Mouse (Mus musculus) cerebellum, adult (tissue): ENCODE data around the gene Dmrta2.

Experiments
- ATAC-seq: cut with Nextera tagmentation; 2 replicates; pipeline ENCODE4 v1.9.2; 2017; ENCODE audit warnings: mild to moderate bottlenecking, moderate library complexity, mixed read lengths; ENCODE audit not compliant: insufficient number of reproducible peaks, low FRiP score, low TSS enrichment

The Dmrta2 gene

DNA sequence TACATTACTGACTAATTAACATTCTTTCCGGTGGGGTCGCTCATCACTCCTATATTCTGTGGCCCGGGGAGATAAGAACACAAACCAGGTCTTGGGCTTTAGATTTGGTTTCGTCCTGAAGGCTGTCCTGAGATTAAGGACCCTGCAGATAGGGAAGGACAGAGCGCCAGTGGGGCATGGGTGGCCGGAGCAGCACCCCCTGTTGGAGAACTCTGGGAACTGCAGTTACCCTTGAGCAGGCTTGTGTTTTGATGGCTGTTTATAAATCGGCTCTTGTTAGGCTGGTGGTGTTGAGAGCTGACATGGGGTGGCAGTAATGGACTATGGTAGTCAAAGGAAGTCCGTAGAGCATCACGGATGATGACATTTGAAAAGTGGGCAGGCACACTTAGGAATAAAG lies 41.3 kb downstream of the Dmrta2 start:
- ATAC-seq: no peak

- ATAC-seq: peak; percentile 47; the same call in 1 of the 2 replicates
Measured at GRCm38 (mm10) chr4:110020255-110020654, 42.4 kb downstream of the Dmrta2 start.

DNA sequence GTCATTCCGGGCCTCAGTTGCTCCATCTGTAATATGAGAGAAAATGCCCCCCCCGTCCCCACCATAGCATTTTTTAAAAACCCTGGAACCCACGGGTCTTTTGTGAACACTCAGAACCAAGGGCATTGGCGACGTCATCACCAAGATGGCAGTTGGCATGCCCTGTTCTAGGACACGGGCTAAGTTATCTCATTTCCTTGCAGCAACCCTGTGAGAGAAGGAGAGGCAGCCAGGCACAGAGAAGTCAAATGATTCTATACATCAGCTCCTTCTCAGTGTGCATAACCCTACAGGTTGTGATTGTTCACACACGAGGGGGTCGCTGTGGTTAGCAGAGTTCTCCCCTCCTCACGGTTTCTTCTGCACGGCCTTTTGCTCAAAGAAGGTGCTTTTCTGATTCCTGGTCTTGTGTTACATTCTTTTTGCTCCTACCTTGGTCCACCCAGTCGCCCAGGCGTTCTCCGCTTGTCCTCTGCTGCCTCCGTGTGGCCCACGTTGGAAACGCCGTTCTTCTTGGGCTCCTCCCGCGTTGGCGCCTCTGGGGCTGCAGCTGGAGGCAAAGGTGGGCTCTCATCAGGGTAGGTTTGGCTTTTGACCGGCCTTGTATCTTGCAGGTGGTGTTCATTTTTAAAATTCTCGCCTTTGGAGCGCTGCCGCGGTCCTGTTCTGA lies 44.2 kb downstream of the Dmrta2 start:
- ATAC-seq: 0 out of 2 replicates have a peak, but pooled peaks have one; percentile 51

DNA sequence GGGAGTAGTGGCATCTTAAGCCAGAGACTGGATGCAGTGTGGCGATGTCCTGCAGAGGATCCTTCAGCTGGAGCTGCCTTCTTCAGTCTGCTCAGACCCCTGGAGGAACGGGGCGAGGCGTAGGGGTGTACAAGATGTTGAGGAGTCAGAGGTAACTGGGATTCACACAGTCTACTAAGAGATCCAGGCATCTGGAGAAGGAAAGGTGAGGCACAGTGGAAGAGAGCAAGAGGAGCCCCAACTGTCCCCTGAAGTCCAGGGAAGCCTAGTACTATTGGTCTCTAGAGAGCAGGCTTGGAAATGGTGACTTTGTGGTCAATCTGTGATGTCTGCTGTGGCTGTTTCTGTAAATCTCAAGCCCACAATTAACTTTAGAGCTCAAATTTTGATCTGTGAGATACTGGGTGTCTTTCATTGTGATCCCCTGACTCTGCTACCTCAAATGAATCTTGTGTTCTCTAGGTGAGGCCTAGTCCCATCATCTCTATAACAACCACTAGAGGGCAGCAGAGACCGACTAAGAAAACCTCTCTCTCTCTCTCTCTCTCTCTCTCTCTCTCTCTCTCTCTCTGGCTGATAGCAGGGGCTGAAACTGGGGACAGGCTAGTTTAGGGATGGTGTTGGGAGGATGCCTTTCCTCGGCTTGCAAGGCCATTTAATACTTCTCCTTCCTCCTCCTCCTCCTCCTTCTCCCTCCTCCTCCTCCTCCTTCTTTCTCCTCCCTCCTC lies 50.8 kb downstream of the Dmrta2 start:
- peak; percentile 40; the same call in 1 of the 2 replicates for ATAC-seq

- ATAC-seq: no peak
Measured at GRCm38 (mm10) chr4:110029446-110029845, 51.6 kb downstream of the Dmrta2 start.
